Mouse (Mus musculus): ENCODE measurements around the gene BC028528.

DNA sequence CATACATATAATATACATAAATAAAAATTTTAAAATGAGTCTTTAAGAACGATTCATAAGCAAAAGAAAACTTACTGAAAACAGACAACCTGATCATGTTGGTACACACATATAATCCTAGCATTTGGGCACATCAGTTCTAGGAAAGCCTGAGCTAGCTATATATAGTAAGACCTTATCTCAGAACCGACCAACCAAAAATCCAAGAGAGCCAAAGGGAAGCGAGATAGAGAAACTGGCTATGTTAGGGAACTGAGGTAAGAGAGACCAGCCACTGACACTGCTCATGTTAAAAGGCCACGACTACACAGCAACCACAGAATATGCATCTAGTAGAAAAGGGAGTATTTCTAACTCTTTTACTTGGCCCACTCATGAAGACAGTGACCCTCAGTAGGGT, 41.2 kb downstream of the BC028528 start:
- no peak for TF ChIP-seq CTCF (IDR thresholded peaks at IDR 0.05; ENCODE audit: low read depth, low read length)
- no peak for TF ChIP-seq TAL1 (conservative IDR thresholded peaks at IDR 0.05; ENCODE audit: low read depth, low read length)
